Mouse (Mus musculus): Measurements from ENCODE around the gene Gm37240. TPM values are rescaled to one million over a fixed set of nuclear protein-coding genes. Genes with fewer than 3 reads are reported as not detected.

Gene Gm37240
- total RNA-seq, 2 experiments from 2014 or later: 3.9 to 6.6 TPM

- no peak for DNase-seq
These were observed 1066.6 kb downstream of the Gm37240 start for GRCm38 (mm10) chr3:84820654-84821201.

GRCm38 (mm10) chr3:84816951-84817350 is 1070.4 kb downstream of the Gm37240 start:
- DNase-seq: no peak

- peak; percentile 58 for DNase-seq
These were observed 1071.9 kb downstream of the Gm37240 start for GRCm38 (mm10) chr3:84815461-84815860.

- DNase-seq: no peak
These were observed 1072.4 kb downstream of the Gm37240 start, which contains the start of gene Fbxw7 for GRCm38 (mm10) chr3:84814762-84815381. Gene Fbxw7, plus strand, starts transcription at chr3:84815268.

- peak; percentile 100 for DNase-seq
These were observed 1073.1 kb downstream of the Gm37240 start for GRCm38 (mm10) chr3:84814157-84814761.

DNA sequence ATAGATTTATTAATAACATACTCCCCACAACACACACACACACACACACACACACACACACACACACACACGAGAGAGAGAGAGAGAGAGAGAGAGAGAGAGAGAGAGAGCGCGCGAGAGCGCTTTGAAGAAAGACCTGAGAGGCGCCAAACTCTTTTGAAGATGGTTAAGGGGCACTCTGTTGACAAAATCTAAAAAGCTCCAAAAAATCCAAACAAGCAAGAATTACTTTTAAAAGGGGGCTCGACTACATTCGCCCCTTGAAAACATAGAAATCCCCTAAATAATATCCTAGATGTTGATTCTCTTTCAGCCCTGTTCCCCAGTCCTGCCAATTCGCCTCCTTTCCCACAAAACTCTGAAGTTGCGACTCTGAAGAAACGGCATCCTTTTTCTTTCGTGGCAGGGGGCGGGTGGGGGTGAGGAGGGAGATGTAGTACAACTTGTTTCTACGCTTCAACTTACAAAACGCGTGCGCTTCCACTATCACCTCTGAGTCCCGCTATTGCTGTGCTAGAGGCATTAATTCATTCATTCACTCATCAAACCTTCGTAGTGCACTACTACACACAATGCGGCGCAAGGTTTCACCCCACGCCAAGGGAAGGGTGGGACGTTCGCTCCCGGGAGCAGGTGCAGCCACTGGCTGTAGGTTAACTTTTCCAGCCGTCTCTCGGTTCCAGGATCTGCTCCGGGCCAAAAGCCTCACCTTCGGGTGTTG is 1073.7 kb downstream of the Gm37240 start:
- no peak for DNase-seq

DNA sequence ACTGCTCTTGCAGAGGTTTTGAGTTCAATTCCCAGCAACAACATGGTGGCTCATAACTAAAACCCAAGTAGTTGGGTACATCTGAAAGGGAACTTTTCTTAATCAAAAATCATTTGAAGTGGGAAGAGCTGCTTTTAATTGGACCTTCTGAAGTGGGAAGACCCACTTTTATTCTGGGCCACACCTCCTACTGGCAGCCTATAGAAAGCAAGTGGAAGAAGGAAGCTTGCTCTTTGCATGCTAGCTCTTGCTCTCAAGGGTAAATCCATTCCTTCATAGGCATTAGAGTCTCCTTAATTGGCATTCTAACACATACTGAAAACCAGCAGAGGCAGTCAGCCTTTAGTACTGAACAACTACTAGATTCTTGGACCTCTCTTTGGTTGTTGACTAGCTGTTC is 1076.5 kb downstream of the Gm37240 start:
- DNase-seq: no peak

GRCm38 (mm10) chr3:84808906-84809305 is 1078.4 kb downstream of the Gm37240 start:
- DNase-seq: no peak

DNA sequence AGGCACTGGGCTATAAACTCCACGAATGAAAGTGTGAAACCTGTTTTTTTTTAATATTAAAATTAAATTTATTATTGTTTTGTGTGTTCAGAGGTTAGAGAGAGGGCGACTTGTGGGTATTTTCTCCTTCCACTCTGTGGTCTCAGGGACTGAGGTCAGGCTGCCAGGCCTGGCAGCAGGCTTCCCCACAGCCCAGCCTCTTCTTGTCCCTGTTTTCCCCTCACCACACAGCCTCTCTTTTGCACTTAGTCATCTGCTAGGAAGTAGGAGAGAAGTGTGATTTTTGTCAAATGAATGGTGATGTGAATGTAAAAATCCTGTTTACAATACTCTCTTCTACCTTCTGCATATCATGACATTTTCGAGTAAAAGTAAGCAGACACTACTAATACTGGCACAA is 1079.5 kb downstream of the Gm37240 start:
- DNase-seq: no peak

DNA sequence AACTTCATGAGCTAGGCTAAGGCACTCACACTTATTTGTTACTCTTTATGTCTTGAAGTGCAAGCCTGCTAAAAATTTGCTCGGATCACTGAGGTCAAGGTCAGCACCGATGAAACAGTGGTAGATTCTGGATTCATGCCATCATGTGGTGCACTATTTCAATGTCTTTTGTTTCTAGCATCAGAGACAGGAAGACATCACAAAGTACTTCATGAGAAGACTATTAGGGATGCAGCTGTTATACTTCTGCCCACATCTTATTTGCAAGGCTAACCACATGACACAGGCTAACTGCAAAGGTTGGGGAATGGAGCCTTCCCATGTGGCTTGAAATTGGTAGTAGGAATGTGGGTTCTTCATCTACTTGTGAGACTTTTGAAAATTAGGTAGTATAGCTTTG is 1081.1 kb downstream of the Gm37240 start:
- DNase-seq: no peak

DNA sequence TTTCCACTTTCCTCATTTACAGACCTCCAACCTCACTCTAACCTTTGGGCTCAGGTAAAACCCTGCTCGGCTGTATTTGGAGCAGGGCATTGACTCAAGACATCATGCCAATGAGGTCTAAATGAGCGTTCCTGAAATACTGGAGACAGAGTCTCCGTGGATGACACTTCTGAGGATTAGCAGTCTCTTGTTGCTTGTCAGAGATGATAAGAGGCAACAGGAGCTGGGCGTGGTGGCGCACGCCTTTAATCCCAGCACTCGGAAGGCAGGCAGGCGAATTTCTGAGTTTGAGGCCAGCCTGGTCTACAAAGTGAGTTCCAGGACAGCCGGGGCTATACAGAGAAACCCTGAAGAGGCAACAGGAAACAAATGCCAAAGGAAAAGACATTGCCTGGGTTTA is 1083.3 kb downstream of the Gm37240 start:
- DNase-seq: no peak

GRCm38 (mm10) chr3:84787914-84788313 is 1099.4 kb downstream of the Gm37240 start:
- no peak for DNase-seq

DNA sequence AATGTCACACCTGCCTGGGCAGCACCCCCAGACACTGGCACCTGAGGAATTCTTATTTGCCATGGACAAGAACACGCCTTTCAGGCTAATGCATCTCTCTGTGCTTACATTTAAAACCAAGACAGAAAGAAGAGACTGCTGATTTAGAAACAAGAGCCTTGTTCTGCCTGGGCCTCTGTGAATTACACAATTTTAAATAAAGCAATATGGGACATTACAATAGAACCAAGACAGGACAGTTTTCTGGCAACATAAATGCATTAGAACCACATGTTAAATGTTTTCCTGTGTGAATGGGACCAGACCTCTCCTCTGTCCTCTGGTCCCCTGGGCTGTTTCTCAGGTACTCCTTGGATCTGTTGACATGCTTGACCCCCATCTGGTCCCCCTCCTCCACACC is 1111.2 kb downstream of the Gm37240 start:
- DNase-seq: no peak

- no peak for DNase-seq
These were observed 1111.7 kb downstream of the Gm37240 start for GRCm38 (mm10) chr3:84775577-84775976.

GRCm38 (mm10) chr3:84775067-84775423 is 1112.3 kb downstream of the Gm37240 start:
- no peak for DNase-seq

DNA sequence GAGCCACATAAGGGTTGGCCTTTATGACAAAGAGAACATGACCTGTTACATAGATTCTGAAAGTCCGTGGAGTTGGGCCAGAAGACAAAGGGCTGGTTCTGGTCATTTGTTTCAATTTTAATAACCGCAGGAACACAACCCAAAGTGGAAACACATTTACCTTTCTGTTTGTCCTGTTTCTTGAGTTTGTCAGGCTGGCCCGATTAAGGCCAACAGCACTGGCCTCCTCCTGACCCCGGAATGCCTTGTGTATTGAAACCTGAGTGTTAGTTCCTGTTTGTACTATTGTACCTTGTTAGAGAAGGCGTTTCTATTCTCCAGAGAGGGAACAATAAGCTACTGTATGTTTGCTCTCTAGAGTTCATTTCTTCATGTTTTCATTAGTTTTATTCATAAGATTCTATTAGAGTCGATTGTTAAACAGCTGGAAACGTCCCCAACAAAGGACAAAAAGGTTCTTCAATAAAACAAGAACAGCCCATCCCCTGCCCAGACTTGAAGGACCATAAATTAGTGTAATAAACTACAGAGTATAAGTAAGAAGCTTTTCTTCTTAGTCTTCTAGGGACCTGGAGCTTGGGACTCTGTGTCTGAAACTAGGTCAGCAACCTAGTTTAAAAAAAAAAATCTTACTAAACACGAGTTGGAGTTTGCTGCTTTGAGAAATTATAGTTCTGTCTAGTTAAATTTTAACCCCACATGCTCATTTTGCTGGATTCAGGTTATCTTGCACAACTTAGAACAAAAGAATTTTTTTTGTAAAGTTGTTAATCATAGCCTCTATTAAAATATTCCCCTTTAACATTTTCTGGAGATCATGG is 1112.9 kb downstream of the Gm37240 start:
- DNase-seq: no peak

- DNase-seq: no peak
These were observed 1115.3 kb downstream of the Gm37240 start for GRCm38 (mm10) chr3:84771980-84772379.

GRCm38 (mm10) chr3:84770518-84770917 is 1116.8 kb downstream of the Gm37240 start:
- no peak for DNase-seq

- DNase-seq: no peak
These were observed 1117.9 kb downstream of the Gm37240 start for GRCm38 (mm10) chr3:84769411-84769810.

GRCm38 (mm10) chr3:84768940-84769339 is 1118.4 kb downstream of the Gm37240 start:
- DNase-seq: no peak

- DNase-seq: no peak
These were observed 1133.5 kb downstream of the Gm37240 start for GRCm38 (mm10) chr3:84753816-84754215.

- DNase-seq: no peak
These were observed 1138.1 kb downstream of the Gm37240 start for GRCm38 (mm10) chr3:84749222-84749621.
